Mouse (Mus musculus) hindbrain, embryonic 12.5 days (tissue): ENCODE measurements around the gene Atf6. TPM values are rescaled to one million over a fixed set of nuclear protein-coding genes. Genes with fewer than 3 reads are reported as not detected.

Source experiments
- ATAC-seq: fragments of 200-750 bp; cut with Nextera tagmentation; 2 replicates; pipeline ENCODE4 v1.8.0; 2017; ENCODE audit warnings: moderate TSS enrichment; ENCODE audit not compliant: low FRiP score
- H3K27ac ChIP-seq: fragments of 300-500 bp; sonication (generic); 2 replicates; pipeline ENCODE4 v1.5.1; 2016; ENCODE audit warnings: mild to moderate bottlenecking
- H3K27me3 ChIP-seq: fragments of 300-500 bp; sonication (generic); 2 replicates; pipeline ENCODE4 v1.6.1; 2016; ENCODE audit warnings: mild to moderate bottlenecking
- H3K36me3 ChIP-seq: fragments of 300-500 bp; sonication (generic); 2 replicates; pipeline ENCODE4 v1.6.1; 2016; ENCODE audit warnings: mild to moderate bottlenecking
- H3K4me1 ChIP-seq: fragments of 300-500 bp; sonication (generic); 2 replicates; pipeline ENCODE4 v1.6.1; 2016
- H3K4me2 ChIP-seq: fragments of 300-500 bp; sonication (generic); replicated peaks from 2 replicates; pipeline ENCODE4 v1.6.1; 2016; ENCODE audit warnings: mild to moderate bottlenecking
- H3K4me3 ChIP-seq: fragments of 300-500 bp; sonication (generic); 2 replicates; pipeline ENCODE4 v1.5.1; 2016; ENCODE audit warnings: mild to moderate bottlenecking
- H3K9ac ChIP-seq: fragments of 300-500 bp; sonication (generic); 2 replicates; pipeline ENCODE4 v1.6.1; 2016; ENCODE audit warnings: mild to moderate bottlenecking, moderate library complexity
- H3K9me3 ChIP-seq: fragments of 300-500 bp; sonication (generic); replicated peaks from 2 replicates; pipeline ENCODE4 v1.6.1; 2016; ENCODE audit warnings: mild to moderate bottlenecking
- WGBS: fragments of 180-500 bp; shearing (Covaris S2); methylation state at CpG from one replicate; pipeline ENCODE4 v1.1.7; 2016; 5-methylcytosine and 5-hydroxymethylcytosine counted together
- polyA plus RNA-seq: library from polyadenylated mRNA; unstranded; fragments of >200 nt; fragmentation: Nextera tagmentation; extraction: Ambion mirVana; gene quantifications from 2 replicates; pipeline ENCODE4 v1.2.1, GENCODE M21; 2016

Atf6 gene
- polyA plus RNA-seq, 1 experiment from 2014 or later = 10.3 TPM

- Histone ChIP-seq H3K9ac (no peak overlapping the region), H3K27ac (no peak overlapping the region; the same call in 1 of the 2 replicates), H3K36me3 (0 out of 2 replicates have a peak, but pooled peaks cover 4% of the 10 kb centered on the region), H3K4me2 (no peak overlapping the region), H3K9me3 (no peaks in the 10 kb centered on the region), H3K4me1 (peaks cover 20% of the 10 kb centered on the region), H3K27me3 (no peaks in the 10 kb centered on the region), H3K4me3 (no peak overlapping the region)
- 51% methylated on average over 5 of the region's 5 CpGs for WGBS
- peak; percentile 70 for ATAC-seq
Observed at GRCm38 (mm10) chr1:170655280-170655917, 212.2 kb downstream of the Atf6 start.

Other genes starting within 250 kb of the Atf6 start
- gene Olfml2b, start 223.2 kb downstream of the Atf6 start, polyA plus RNA-seq = 8.0 and 10.4 TPM in 2 replicates
- 0.63 TPM in 1 of 2 replicates, not detected in the other for gene Gm26620, start 17.3 kb upstream of the Atf6 start, polyA plus RNA-seq
- 35.4 and 35.9 TPM in 2 replicates for gene Dusp12, start 17.8 kb upstream of the Atf6 start, polyA plus RNA-seq
- gene Fcrlb, start 45.2 kb upstream of the Atf6 start, polyA plus RNA-seq = not detected in 2 replicates
- not detected in 2 replicates for gene Fcrla, start 59.8 kb upstream of the Atf6 start, polyA plus RNA-seq
- 0.43 and 0.49 TPM in 2 replicates for gene Fcgr2b, start 108.8 kb upstream of the Atf6 start, polyA plus RNA-seq
- gene Fcgr4, start 151.1 kb upstream of the Atf6 start, polyA plus RNA-seq = 0.25 and 0.45 TPM in 2 replicates
- gene Fcgr3, start 197.2 kb upstream of the Atf6 start, polyA plus RNA-seq = 7.2 and 9.1 TPM in 2 replicates
- 9.8 and 14.1 TPM in 2 replicates for gene Cfap126, start 246.1 kb upstream of the Atf6 start, polyA plus RNA-seq